Mouse (Mus musculus): ENCODE measurements at regions not wholly inside any gene's neighbourhood (a gene's known extent, or its start where the extent isn't known, plus 50 kb on each side); places are given as distances from the start of the nearest gene placed in this dataset.

DNA sequence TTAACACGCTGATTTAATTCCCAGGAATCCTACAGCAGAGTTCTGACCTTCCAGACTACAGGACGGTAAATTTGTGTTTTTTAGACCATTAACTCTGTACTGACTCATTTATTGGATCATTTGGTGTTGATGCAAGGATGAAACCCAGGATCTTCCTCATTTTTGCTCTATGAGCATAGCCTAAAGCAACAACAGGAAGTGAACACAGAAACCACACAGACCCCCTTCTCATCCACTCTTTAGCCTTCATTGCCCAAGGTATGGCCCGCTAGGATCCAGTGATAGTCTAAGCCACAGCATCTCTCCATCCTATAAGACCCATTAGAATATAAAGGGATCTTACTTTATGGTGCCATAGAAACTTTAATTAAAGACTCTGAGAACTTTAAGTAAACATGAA is 56.5 kb upstream of the Grin2b start:
- no peak for DNase-seq

DNA sequence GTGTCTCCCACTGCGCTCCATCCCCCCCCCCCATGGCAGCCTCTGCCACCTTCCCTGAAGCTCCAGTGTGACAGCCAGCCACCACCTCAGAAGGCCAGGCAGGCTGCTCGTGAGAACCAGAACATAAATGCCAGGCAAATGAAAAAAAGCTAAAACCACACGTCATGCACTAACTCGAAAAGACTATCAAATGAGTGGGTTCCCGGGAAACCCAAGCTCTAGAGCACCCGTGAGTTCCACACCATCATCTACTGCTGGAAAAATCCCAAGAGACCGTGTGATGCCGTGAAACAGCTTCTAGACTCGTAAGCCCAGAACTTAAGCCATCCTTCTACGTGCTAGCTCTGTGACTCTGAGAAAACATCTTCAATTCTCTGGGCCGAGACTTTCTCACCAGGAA is 62.2 kb upstream of the Grin2b start:
- DNase-seq: no peak

DNA sequence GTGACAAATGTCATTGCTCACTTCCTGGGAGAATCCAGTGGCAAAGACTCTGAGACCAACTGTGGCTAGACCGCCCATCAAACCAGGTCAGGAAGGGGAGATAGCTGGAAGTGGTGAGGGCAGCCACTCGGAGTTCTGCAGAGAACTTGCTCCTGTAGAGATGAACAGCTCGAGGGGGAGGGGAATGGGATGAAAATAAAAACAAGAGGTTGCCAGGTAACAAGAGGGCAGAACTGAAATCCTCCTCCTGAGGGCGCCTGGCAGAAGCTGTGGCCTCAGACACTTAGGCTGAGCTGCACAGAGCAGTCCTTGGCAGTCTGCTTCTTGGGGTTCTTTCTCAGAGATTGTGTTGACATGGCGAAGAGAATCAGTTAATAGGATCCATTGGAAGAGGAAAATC is 65.7 kb upstream of the Grin2b start:
- DNase-seq: no peak

DNA sequence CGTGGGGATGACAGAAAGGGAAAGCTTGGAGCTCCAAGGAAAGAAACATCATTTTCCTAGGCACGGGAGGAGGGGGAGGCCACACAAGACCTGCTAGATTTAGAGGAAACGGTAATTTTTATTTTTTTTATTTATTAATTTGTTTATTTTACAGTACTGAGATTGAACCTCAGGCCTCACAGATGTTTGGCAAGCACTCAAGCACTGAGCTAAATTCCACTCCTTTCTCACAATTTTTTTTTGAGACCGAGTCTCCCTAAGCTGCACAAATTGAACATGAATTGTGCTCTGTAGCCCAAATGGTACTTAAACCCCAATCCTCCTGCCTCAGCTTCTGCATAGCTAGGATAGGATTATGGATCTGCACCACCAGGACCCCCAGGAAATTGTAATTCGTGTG is 66.1 kb upstream of the Grin2b start:
- DNase-seq: peak; percentile 6

DNA sequence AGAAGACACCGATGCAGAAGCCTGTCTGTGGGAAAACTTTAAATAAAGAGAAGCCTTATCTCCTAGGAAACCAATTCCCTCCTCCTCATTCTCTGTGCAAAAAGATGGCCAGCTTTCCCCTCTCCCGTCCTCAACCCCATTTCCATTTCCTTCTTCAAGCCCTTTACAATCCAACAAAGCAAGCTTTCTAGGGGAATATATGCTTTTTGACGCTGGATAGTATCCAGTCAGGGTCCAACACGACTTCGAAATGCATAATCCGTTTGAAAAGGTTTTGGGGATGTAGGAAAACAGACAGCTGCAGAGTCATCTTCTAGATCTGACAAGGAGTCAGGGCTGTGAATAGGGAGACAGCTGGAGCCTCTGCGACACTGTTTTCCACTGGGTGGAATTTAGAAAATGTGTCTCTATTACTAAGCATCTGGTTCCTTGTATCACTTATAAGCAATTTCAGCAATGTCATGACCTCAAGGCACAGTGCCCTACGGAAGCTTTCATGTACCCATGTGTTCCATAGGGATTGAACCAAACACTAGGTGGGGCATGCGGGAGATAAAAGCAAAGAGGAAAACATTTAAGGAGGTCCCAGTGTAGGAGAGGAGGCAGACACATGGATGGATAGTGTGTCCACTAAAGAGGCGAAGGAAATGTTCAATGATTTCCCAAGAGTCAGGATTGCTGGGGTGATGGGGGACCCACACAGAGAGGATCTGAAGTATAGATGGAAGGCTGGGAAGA is 68.4 kb upstream of the Grin2b start:
- DNase-seq: peak; percentile 6

DNA sequence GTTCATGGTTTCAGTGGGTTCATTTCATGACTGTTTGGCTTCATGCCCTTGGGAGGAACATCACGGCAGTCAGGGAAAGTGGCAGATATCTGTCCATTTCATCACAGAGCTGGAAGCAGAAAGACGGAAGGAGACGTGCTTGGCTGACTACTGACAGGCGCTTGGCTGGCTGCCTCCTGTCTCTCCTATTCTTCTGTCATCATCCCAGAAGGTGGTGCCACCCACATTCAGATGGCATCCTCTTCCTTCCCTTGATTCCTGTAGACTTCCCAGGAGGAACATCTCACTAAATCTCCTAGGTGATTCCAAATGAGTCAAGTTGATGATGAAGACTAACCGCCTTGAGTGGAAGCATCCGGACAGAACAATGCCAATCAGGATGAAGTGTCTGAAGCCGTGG is 71.6 kb upstream of the Grin2b start:
- DNase-seq: no peak

DNA sequence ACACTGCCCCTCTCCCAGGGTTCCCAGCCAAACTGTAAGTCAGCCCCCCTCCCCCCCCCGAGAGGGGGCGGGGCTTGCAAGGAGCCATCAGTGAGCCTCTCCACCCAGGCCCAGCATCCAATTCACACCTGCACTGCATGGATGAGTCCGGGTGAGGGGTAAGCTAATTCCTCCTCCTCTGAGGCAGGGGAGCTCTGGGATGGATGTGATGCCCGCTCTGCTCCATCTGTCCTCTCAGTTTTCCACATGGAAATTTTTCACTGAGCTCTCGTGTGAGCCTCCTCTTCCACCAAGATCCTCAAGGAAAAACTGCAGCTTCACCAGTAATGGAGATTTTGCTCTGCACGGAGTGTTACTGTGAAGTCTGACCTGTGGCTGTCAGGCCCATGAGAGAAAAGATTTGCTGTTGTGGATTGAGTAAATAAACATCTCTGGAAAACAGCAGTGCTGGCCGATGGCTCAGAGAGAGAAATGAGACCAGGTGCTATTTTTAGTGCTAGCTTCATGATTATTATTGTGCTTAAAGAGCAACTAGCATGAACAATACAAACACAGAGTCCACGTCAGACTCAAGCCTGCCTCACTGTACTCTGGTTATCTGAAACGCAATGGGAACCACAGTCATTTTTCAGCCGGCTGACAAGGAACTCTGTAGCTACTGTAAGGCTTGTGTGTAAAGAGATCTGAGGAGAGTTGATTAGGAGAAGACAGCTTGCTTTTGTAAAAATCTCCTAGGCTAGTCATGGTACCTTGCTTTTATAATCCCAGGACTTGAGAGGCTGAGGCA is 71.4 kb upstream of the Gm8994 start:
- DNase-seq: no peak

DNA sequence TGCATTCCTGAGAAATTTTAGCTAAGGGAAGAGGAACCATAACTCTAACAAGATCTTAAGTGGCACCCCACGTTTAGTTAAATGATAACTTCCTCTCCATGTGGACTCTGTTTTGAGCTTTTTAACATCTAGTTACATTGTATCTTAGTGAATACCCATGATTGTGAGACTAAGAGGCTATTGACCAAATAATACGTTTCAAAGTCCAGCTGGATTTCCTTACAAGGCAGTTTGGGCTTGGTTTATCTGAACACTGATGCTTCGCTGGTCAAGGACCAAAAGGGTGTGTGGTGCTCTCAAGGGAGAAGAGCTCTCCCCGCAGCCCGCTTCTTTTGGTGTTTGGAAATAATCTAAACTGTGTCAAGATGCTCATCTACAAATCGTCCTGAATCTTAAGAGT is 51.6 kb upstream of the Gm8994 start:
- DNase-seq: no peak

DNA sequence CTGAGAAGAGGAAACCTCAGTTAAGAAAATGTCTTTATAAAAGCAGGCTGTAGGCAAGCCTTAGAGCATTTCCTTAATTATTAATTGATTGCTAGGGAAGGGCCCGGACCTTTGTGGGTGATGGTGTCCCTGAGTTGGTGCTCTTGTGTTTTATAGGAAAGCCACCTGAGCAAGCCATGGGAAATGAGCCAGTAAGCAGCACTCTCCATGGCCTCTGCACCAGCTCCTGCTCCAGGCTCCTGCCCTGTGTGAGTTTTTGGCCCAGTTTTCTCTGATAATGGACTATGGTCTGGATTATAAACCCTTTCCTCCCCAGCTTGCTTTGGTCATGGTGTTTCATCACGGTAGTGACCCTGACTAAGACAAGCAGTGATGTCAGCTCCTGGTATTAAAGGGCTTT is 50.6 kb upstream of the Gm8994 start:
- peak; percentile 7 for DNase-seq

Measured in kidney, postnatal 14 days (tissue).